Mouse (Mus musculus): ENCODE data around the gene Rpl13.
A peak's percentile ranks its signal among the peaks of the same experiment; 100 is the strongest.

Rpl13 gene

DNA sequence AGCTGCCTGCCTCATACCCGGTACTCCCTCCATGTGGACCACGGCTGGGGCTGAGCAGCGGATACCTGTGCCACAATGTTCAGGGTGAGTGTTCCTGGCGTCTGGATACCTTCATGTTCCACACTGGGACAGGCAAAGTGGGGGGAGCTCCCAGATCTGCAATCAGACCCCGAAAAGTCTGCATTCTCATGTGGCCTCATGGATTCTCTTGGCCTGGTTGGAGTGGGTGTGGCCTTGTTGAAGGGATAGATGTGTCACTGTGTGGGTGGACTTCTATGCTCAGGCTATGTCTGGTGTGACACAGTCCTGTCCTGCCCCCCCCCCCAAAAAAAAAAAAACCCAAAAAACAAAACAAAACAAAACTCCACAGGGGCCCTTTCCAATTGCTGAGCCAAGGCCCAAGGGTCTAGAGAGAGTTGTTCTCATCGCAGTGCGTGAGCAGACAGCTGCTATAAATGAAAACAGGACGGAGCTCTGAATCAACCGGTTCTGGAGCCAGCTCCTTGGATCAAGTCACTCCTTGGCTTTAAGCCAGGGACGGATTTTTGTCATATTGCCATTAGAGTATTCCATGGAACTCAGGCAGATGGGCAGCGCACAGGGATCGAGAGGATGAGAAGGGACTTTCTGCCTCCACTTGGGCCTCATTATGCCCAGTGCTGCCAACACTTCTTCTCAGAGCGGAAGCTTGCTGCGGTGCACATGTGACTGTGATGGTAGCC lies 39.8 kb downstream of the Rpl13 start:
- peak; percentile 70; the same call in 1 of the 2 replicates for ATAC-seq (ENCODE audit: insufficient number of reproducible peaks, low FRiP score, low TSS enrichment)

DNA sequence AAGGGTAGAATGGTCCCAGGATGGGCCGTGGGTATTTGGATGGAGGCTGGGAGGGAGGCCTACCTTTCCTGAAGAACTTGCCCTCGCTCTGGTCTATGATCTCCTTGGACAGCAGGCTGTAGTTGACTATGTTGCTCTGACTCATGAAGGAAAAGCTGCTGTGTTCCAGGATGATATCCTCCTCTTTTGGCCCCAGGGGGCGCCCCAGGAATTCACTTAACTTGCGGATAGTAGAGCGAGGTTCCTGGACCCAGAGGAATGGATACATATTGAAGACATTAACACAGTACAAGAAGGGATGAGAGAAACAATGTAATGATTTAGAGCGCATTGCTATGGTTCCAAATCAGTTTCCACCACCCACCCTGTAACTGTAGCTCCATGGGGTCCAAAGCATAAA lies 43.1 kb downstream of the Rpl13 start:
- no peak for ATAC-seq (ENCODE audit: insufficient number of reproducible peaks, low FRiP score, low TSS enrichment)

DNA sequence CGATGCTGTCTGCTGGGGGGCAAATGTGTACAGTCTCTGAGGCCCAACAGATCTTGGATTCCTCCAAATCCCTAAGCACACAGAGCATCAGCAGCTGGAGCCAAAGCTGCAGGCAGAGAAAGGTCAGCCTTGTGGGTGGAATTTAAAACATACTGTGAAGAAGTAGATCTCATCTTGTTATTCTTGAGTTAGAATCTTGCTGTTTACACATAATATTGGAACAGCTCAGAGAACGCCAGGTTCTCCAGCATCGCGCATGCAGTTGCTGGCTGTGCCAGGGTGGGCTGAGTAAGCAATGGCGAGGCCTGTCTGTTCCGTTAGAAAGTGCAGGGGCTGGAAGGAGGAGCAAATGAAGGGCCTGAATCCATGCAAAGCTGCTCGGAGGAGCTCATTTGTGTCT lies 44.2 kb downstream of the Rpl13 start:
- ATAC-seq (ENCODE audit: insufficient number of reproducible peaks, low FRiP score, low TSS enrichment): no peak

DNA sequence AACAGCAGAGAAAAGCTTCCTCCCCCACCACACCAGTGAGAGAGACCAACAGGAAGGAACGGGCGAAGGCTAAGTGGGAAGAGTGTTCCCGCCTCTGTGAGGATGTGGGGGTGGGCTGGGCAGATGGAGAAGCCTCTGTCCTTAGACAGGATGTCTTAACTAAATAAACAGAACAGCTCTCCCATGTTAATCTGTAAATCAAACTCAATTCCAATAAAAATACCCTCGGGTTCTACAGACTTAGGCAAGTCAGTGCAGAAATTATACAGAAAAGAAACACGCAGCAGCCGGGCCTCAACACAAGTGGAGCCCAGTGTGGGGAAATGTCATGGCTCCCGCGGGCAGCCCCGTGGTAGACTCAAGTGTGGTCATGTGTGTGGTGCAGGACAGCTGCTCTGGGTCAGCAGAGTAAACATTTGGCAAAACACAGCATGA lies 48.6 kb downstream of the Rpl13 start:
- ATAC-seq (ENCODE audit: insufficient number of reproducible peaks, low FRiP score, low TSS enrichment): no peak
